Mouse (Mus musculus): ENCODE measurements at regions not wholly inside any gene's neighbourhood (a gene's known extent, or its start where the extent isn't known, plus 50 kb on each side); places are given as distances from the start of the nearest gene placed in this dataset.

GRCm38 (mm10) chr12:36817938-36818337, 290.4 kb upstream of the Meox2 start:
- no peak for TF ChIP-seq CTCF (IDR thresholded peaks at IDR 0.05; ENCODE audit: borderline replicate concordance, extremely low read depth, insufficient read depth, insufficient read length)
- TF ChIP-seq POLR2A (IDR thresholded peaks at IDR 0.05; ENCODE audit: borderline replicate concordance, extremely low read depth, insufficient read depth, insufficient read length, poor library complexity, severe bottlenecking) = no peak

Measured in brain, embryonic 14.5 days (tissue).